Mouse (Mus musculus) left cerebral cortex, adult 9 months (tissue): ENCODE measurements at regions not wholly inside any gene's neighbourhood (a gene's known extent, or its start where the extent isn't known, plus 50 kb on each side); places are given as distances from the start of the nearest gene placed in this dataset.

Experiments used
- DNase-seq, 2 experiments: peaks; one replicate each; pipeline ENCODE4 v3.0.0; 2022; ENCODE audit warnings: low spot score in 2 of 2

GRCm38 (mm10) chr14:97694238-97694637 is 475.3 kb downstream of the Dach1 start:
- DNase-seq = no peak

GRCm38 (mm10) chr14:97684617-97685016 is 484.9 kb downstream of the Dach1 start:
- DNase-seq = no peak

GRCm38 (mm10) chr14:97667806-97668205 is 501.8 kb downstream of the Dach1 start:
- DNase-seq = no peak

GRCm38 (mm10) chr14:97638187-97638792 is 531.3 kb downstream of the Dach1 start:
- DNase-seq = no peak

GRCm38 (mm10) chr14:97611438-97611837 is 558.1 kb downstream of the Dach1 start:
- no peak for DNase-seq

- DNase-seq = no peak
Measured at GRCm38 (mm10) chr14:97596694-97597093, 572.9 kb downstream of the Dach1 start.

GRCm38 (mm10) chr14:97588611-97589010 is 581.0 kb downstream of the Dach1 start:
- DNase-seq = no peak

GRCm38 (mm10) chr14:97588182-97588581 is 581.4 kb downstream of the Dach1 start:
- peak in 1 of 2 experiments; percentile 24 for DNase-seq

GRCm38 (mm10) chr14:97586962-97587361 is 582.6 kb downstream of the Dach1 start:
- DNase-seq = no peak

- DNase-seq = no peak
Measured at GRCm38 (mm10) chr14:97570274-97570673, 599.3 kb downstream of the Dach1 start.

- no peak for DNase-seq
Measured at GRCm38 (mm10) chr14:97560121-97560907, 609.3 kb downstream of the Dach1 start.

- DNase-seq = no peak
Measured at GRCm38 (mm10) chr14:97559559-97559958, 610.0 kb downstream of the Dach1 start.

- DNase-seq = no peak
Measured at GRCm38 (mm10) chr14:97558289-97558688, 611.3 kb downstream of the Dach1 start.

- DNase-seq = peak in 1 of 2 experiments; percentile 12
Measured at GRCm38 (mm10) chr14:97557888-97558287, 611.7 kb downstream of the Dach1 start.

GRCm38 (mm10) chr14:97546276-97546675 is 623.3 kb downstream of the Dach1 start:
- DNase-seq = no peak

- no peak for DNase-seq
Measured at GRCm38 (mm10) chr14:97544307-97544706, 625.3 kb downstream of the Dach1 start.

- no peak for DNase-seq
Measured at GRCm38 (mm10) chr14:97537012-97537411, 632.6 kb downstream of the Dach1 start.

- no peak for DNase-seq
Measured at GRCm38 (mm10) chr14:97511318-97511717, 658.2 kb downstream of the Dach1 start.

GRCm38 (mm10) chr14:97489427-97490347 is 679.9 kb downstream of the Dach1 start:
- no peak for DNase-seq

- DNase-seq = no peak
Measured at GRCm38 (mm10) chr14:97478236-97478635, 691.3 kb downstream of the Dach1 start.

- no peak for DNase-seq
Measured at GRCm38 (mm10) chr14:97450525-97451235, 718.9 kb downstream of the Dach1 start.

GRCm38 (mm10) chr14:97448617-97449016 is 720.9 kb downstream of the Dach1 start:
- no peak for DNase-seq
